Mouse (Mus musculus) neural tube, embryonic 13.5 days (tissue): ENCODE results near the gene Itga2. TPM values are rescaled to one million over a fixed set of nuclear protein-coding genes. Genes with fewer than 3 reads are reported as not detected.

ENCODE experiments used
- ATAC-seq: fragments of 200-750 bp; cut with Nextera tagmentation; 2 replicates; pipeline ENCODE4 v1.8.0; 2017; ENCODE audit warnings: low read depth, mild to moderate bottlenecking, moderate TSS enrichment, moderate library complexity
- H3K27ac ChIP-seq: fragments of 300-500 bp; sonication (generic); replicated peaks from 2 replicates; pipeline ENCODE4 v1.5.1; 2015; ENCODE audit warnings: moderate library complexity, mild to moderate bottlenecking, inconsistent platforms
- H3K27me3 ChIP-seq: fragments of 300-500 bp; sonication (generic); 2 replicates; pipeline ENCODE4 v1.6.1; 2015; ENCODE audit warnings: mild to moderate bottlenecking, inconsistent platforms
- H3K36me3 ChIP-seq: fragments of 300-500 bp; sonication (generic); 2 replicates; pipeline ENCODE4 v1.6.1; 2015; ENCODE audit warnings: mild to moderate bottlenecking, inconsistent platforms
- H3K4me1 ChIP-seq: fragments of 300-500 bp; sonication (generic); replicated peaks from 2 replicates; pipeline ENCODE4 v1.6.1; 2015; ENCODE audit warnings: inconsistent platforms
- H3K4me2 ChIP-seq: fragments of 300-500 bp; sonication (generic); 2 replicates; pipeline ENCODE4 v1.6.1; 2015; ENCODE audit warnings: inconsistent platforms, mild to moderate bottlenecking, moderate library complexity
- H3K4me3 ChIP-seq: fragments of 300-500 bp; sonication (generic); 2 replicates; pipeline ENCODE4 v1.5.1; 2015; ENCODE audit warnings: mild to moderate bottlenecking, inconsistent platforms
- H3K9ac ChIP-seq: fragments of 300-500 bp; sonication (generic); 2 replicates; pipeline ENCODE4 v1.6.1; 2015; ENCODE audit warnings: moderate library complexity, mild to moderate bottlenecking, inconsistent platforms
- H3K9me3 ChIP-seq: fragments of 300-500 bp; sonication (generic); 2 replicates; pipeline ENCODE4 v1.6.1; 2016; ENCODE audit warnings: inconsistent platforms
- WGBS: fragments of 180-500 bp; shearing (Covaris S2); methylation state at CpG from one replicate; pipeline ENCODE4 v1.1.7; 2015; 5-methylcytosine and 5-hydroxymethylcytosine counted together
- polyA plus RNA-seq: library from polyadenylated mRNA; unstranded; fragments of >200 nt; fragmentation: Nextera tagmentation; extraction: Ambion mirVana; gene quantifications from 2 replicates; pipeline ENCODE4 v1.2.1, GENCODE M21; 2015

The Itga2 gene
- polyA plus RNA-seq = 2.0 and 2.9 TPM in 2 replicates

GRCm38 (mm10) chr13:114931775-114932294, at the start of gene Itga2:
Itga2 (minus strand) TSS chr13:114932100.
- ATAC-seq = peak; percentile 84
- H3K36me3 ChIP-seq = no peaks in the 10 kb centered on the region
- H3K4me3 ChIP-seq = peak within 1 kb of the TSS; percentile 41
- peak within 1 kb of the TSS; percentile 52; the same call in 1 of the 2 replicates for H3K27ac ChIP-seq
- H3K9me3 ChIP-seq = no peaks in the 10 kb centered on the region
- peaks cover 25% of the 10 kb centered on the region for H3K27me3 ChIP-seq
- H3K9ac ChIP-seq = peak within 1 kb of the TSS; percentile 63
- 2% methylated on average over 28 of the region's 28 CpGs for whole genome bisulfite sequencing
- peaks cover 14% of the 10 kb centered on the region for H3K4me1 ChIP-seq
- peak within 1 kb of the TSS; percentile 73 for H3K4me2 ChIP-seq

GRCm38 (mm10) chr13:114980831-114981419, 49.0 kb upstream of the Itga2 start:
- H3K9me3 ChIP-seq = no peaks in the 10 kb centered on the region
- no peaks in the 10 kb centered on the region for H3K36me3 ChIP-seq
- H3K4me2 ChIP-seq = no peak overlapping the region
- no peak overlapping the region for H3K4me3 ChIP-seq
- H3K27me3 ChIP-seq = no peaks in the 10 kb centered on the region
- 45% methylated on average over 10 of the region's 10 CpGs for WGBS
- H3K9ac ChIP-seq = no peak overlapping the region
- no peaks in the 10 kb centered on the region for H3K4me1 ChIP-seq
- no peak for ATAC-seq
- H3K27ac ChIP-seq = no peak overlapping the region

GRCm38 (mm10) chr13:114974484-114975042, 42.7 kb upstream of the Itga2 start:
- Histone ChIP-seq H3K4me3 (no peak overlapping the region), H3K27ac (no peak overlapping the region), H3K4me1 (no peaks in the 10 kb centered on the region), H3K4me2 (no peak overlapping the region), H3K9ac (no peak overlapping the region), H3K27me3 (no peaks in the 10 kb centered on the region), H3K36me3 (no peaks in the 10 kb centered on the region), H3K9me3 (no peaks in the 10 kb centered on the region)
- ATAC-seq = no peak
- 80% methylated on average over 6 of the region's 6 CpGs for WGBS

- H3K27ac ChIP-seq = no peak overlapping the region
- no peaks in the 10 kb centered on the region for H3K9me3 ChIP-seq
- no peaks in the 10 kb centered on the region for H3K4me1 ChIP-seq
- no peak overlapping the region for H3K4me3 ChIP-seq
- no peak overlapping the region for H3K9ac ChIP-seq
- no peak overlapping the region for H3K4me2 ChIP-seq
- WGBS = 94% methylated on average over 3 of the region's 3 CpGs
- no peaks in the 10 kb centered on the region for H3K36me3 ChIP-seq
- no peaks in the 10 kb centered on the region for H3K27me3 ChIP-seq
- no peak for ATAC-seq
These were observed 40.0 kb upstream of the Itga2 start for GRCm38 (mm10) chr13:114971905-114972304.

- no peak overlapping the region for H3K4me2 ChIP-seq
- no peak overlapping the region for H3K27ac ChIP-seq
- H3K36me3 ChIP-seq = no peaks in the 10 kb centered on the region
- no peak overlapping the region for H3K4me3 ChIP-seq
- no peaks in the 10 kb centered on the region for H3K4me1 ChIP-seq
- peak; percentile 86 for ATAC-seq
- H3K27me3 ChIP-seq = no peaks in the 10 kb centered on the region
- no peaks in the 10 kb centered on the region for H3K9me3 ChIP-seq
- H3K9ac ChIP-seq = no peak overlapping the region
- WGBS = 26% methylated on average over 2 of the region's 2 CpGs
These were observed 32.3 kb upstream of the Itga2 start for GRCm38 (mm10) chr13:114964233-114964632.

GRCm38 (mm10) chr13:114954516-114954915, 22.6 kb upstream of the Itga2 start:
- H3K4me1 ChIP-seq = no peaks in the 10 kb centered on the region
- H3K36me3 ChIP-seq = no peaks in the 10 kb centered on the region
- H3K9ac ChIP-seq = no peak overlapping the region
- H3K27ac ChIP-seq = no peak overlapping the region
- ATAC-seq = no peak
- no peaks in the 10 kb centered on the region for H3K27me3 ChIP-seq
- no peaks in the 10 kb centered on the region for H3K9me3 ChIP-seq
- H3K4me2 ChIP-seq = no peak overlapping the region
- no peak overlapping the region for H3K4me3 ChIP-seq

GRCm38 (mm10) chr13:114933541-114933940, 1.6 kb upstream of the Itga2 start:
- peaks cover 14% of the 10 kb centered on the region for H3K4me1 ChIP-seq
- no peak overlapping the region for H3K27ac ChIP-seq
- H3K27me3 ChIP-seq = peaks cover 25% of the 10 kb centered on the region
- 89% methylated on average over 7 of the region's 7 CpGs for WGBS
- no peak for ATAC-seq
- no peaks in the 10 kb centered on the region for H3K9me3 ChIP-seq
- H3K4me3 ChIP-seq = no peak overlapping the region
- no peak overlapping the region for H3K9ac ChIP-seq
- H3K4me2 ChIP-seq = no peak overlapping the region
- no peaks in the 10 kb centered on the region for H3K36me3 ChIP-seq

- Histone ChIP-seq H3K4me1 (peaks cover 14% of the 10 kb centered on the region), H3K9ac (peak overlapping the region; percentile 63), H3K27me3 (peaks cover 25% of the 10 kb centered on the region), H3K36me3 (no peaks in the 10 kb centered on the region), H3K27ac (peak overlapping the region; percentile 52; the same call in 1 of the 2 replicates), H3K4me3 (peak overlapping the region; percentile 41), H3K9me3 (no peaks in the 10 kb centered on the region), H3K4me2 (peak overlapping the region; percentile 73)
- under 1% methylated on average over 10 of the region's 10 CpGs for WGBS
- ATAC-seq = peak; percentile 61
These were observed 777 bp downstream of the Itga2 start for GRCm38 (mm10) chr13:114930996-114931649.

- Histone ChIP-seq H3K27ac (no peak overlapping the region), H3K9me3 (0 out of 2 replicates have a peak, but pooled peaks cover 3% of the 10 kb centered on the region), H3K4me2 (no peak overlapping the region), H3K4me3 (no peak overlapping the region), H3K27me3 (no peaks in the 10 kb centered on the region), H3K4me1 (peaks cover 10% of the 10 kb centered on the region), H3K9ac (no peak overlapping the region), H3K36me3 (no peaks in the 10 kb centered on the region)
- ATAC-seq = no peak
- 81% methylated on average over 1 of the region's 1 CpGs for WGBS
These were observed 7.1 kb downstream of the Itga2 start for GRCm38 (mm10) chr13:114924785-114925184.

GRCm38 (mm10) chr13:114923331-114923730, 8.6 kb downstream of the Itga2 start:
- Histone ChIP-seq H3K9me3 (0 out of 2 replicates have a peak, but pooled peaks cover 4% of the 10 kb centered on the region), H3K27ac (peak overlapping the region; percentile 39), H3K4me1 (peaks cover 10% of the 10 kb centered on the region), H3K27me3 (no peaks in the 10 kb centered on the region), H3K4me3 (no peak overlapping the region), H3K9ac (no peak overlapping the region), H3K4me2 (peak overlapping the region; percentile 28), H3K36me3 (no peaks in the 10 kb centered on the region)
- WGBS = 21% methylated on average over 9 of the region's 9 CpGs
- ATAC-seq = peak; percentile 90

GRCm38 (mm10) chr13:114915767-114916166, 16.1 kb downstream of the Itga2 start:
- Histone ChIP-seq H3K27me3 (no peaks in the 10 kb centered on the region), H3K4me1 (no peaks in the 10 kb centered on the region), H3K27ac (no peak overlapping the region), H3K9me3 (0 out of 2 replicates have a peak, but pooled peaks cover 4% of the 10 kb centered on the region), H3K4me2 (no peak overlapping the region), H3K4me3 (no peak overlapping the region), H3K36me3 (no peaks in the 10 kb centered on the region), H3K9ac (no peak overlapping the region)
- ATAC-seq = peak; percentile 32; the same call in 1 of the 2 replicates
- 63% methylated on average over 5 of the region's 5 CpGs for WGBS

- Histone ChIP-seq H3K4me2 (no peak overlapping the region), H3K9me3 (0 out of 2 replicates have a peak, but pooled peaks cover 3% of the 10 kb centered on the region), H3K27ac (no peak overlapping the region), H3K36me3 (no peaks in the 10 kb centered on the region), H3K4me1 (no peaks in the 10 kb centered on the region), H3K4me3 (no peak overlapping the region), H3K27me3 (no peaks in the 10 kb centered on the region), H3K9ac (no peak overlapping the region)
- no peak for ATAC-seq
- whole genome bisulfite sequencing = 89% methylated on average over 4 of the region's 4 CpGs
These were observed 16.9 kb downstream of the Itga2 start for GRCm38 (mm10) chr13:114914963-114915362.
